Mouse (Mus musculus) CH12.LX (cell line): ENCODE data around the gene 1700020L24Rik. TPM values are rescaled to one million over a fixed set of nuclear protein-coding genes. Genes with fewer than 3 reads are reported as not detected.

Source experiments
- DNase-seq: peaks from one replicate; pipeline ENCODE4 v3.0.0-alpha.2; 2013; ENCODE audit errors: extremely low read depth
- H3K27ac ChIP-seq: 2 replicates; pipeline ENCODE4 v1.5.1; 2012; ENCODE audit warnings: low read depth, mild to moderate bottlenecking, control low read depth, moderate library complexity; ENCODE audit not compliant: insufficient read depth
- H3K27me3 ChIP-seq: replicated peaks from 2 replicates; pipeline ENCODE3; 2012; ENCODE audit warnings: inconsistent platforms
- H3K36me3 ChIP-seq, 2 experiments: replicated peaks in 1 of 2; 2 replicates each; pipeline versions ENCODE3 to v1.6.1; 2012; ENCODE audit warnings: inconsistent platforms in 1 of 2, low read length in 1 of 2, mild to moderate bottlenecking in 1 of 2, mixed read lengths in 1 of 2, moderate library complexity in 1 of 2; ENCODE audit not compliant: control insufficient read depth in 1 of 2, insufficient read depth in 1 of 2
- H3K4me1 ChIP-seq, 2 experiments: 2 replicates each; pipeline ENCODE4 v1.6.1; 2012; ENCODE audit warnings: inconsistent platforms in 1 of 2, moderate library complexity in 1 of 2; ENCODE audit not compliant: insufficient read depth in 2 of 2, control insufficient read depth in 1 of 2
- H3K4me2 ChIP-seq: 2 replicates; pipeline ENCODE4 v1.6.1; 2012; ENCODE audit warnings: low read depth, mild to moderate bottlenecking, control low read depth; ENCODE audit not compliant: poor library complexity, insufficient read depth, severe bottlenecking
- H3K4me3 ChIP-seq, 3 experiments: fragments of 150-350 bp in 1 of 3; sonication (generic) in 1 of 3; replicated peaks in 1 of 3; 2 replicates each; pipeline versions ENCODE3 to v1.5.1; 2011 to 2012; ENCODE audit warnings: low read depth in 2 of 3, low read length in 2 of 3, mild to moderate bottlenecking in 2 of 3, moderate library complexity in 2 of 3, control low read depth in 1 of 3, improper control_type of control experiment in 1 of 3, inconsistent platforms in 1 of 3, mixed read lengths in 1 of 3; ENCODE audit not compliant: poor library complexity in 1 of 3
- H3K79me2 ChIP-seq: replicated peaks from 2 replicates; pipeline ENCODE4 v1.6.1; 2012; ENCODE audit warnings: mild to moderate bottlenecking, moderate library complexity; ENCODE audit not compliant: control insufficient read depth, poor library complexity, insufficient read depth, severe bottlenecking; ENCODE audit errors: extremely low read depth
- H3K9ac ChIP-seq: 2 replicates; pipeline ENCODE4 v1.6.1; 2012; ENCODE audit warnings: low read depth, mild to moderate bottlenecking, control low read depth, moderate library complexity; ENCODE audit not compliant: insufficient read depth
- H3K9me3 ChIP-seq: replicated peaks from 2 replicates; pipeline ENCODE3; 2012; ENCODE audit warnings: low read length, inconsistent platforms, mixed read lengths
- BHLHE40 ChIP-seq: IDR thresholded peaks from 2 replicates; pipeline ENCODE4 v1.6.1; 2011; ENCODE audit warnings: mild to moderate bottlenecking, low read depth, low read length, improper control_type of control experiment
- CHD2 ChIP-seq: IDR thresholded peaks from 2 replicates; pipeline ENCODE4 v1.6.1; 2011; ENCODE audit warnings: low read length, improper control_type of control experiment
- CTCF ChIP-seq, 2 experiments: IDR thresholded peaks in 1 of 2; conservative IDR thresholded peaks in 1 of 2; 2 replicates each; pipeline ENCODE4 v1.5.1; 2011 to 2012; ENCODE audit warnings: low read depth in 2 of 2, low read length in 2 of 2, improper control_type of control experiment in 1 of 2, inconsistent platforms in 1 of 2, mild to moderate bottlenecking in 1 of 2, moderate library complexity in 1 of 2
- ELF1 ChIP-seq: IDR thresholded peaks from 2 replicates; pipeline ENCODE4 v1.6.1; 2014; ENCODE audit warnings: low read depth, mild to moderate bottlenecking, inconsistent platforms, low read length, improper control_type of control experiment
- EP300 ChIP-seq: IDR thresholded peaks from 2 replicates; pipeline ENCODE4 v1.6.1; 2011; ENCODE audit warnings: low read length, improper control_type of control experiment
- HCFC1 ChIP-seq: IDR thresholded peaks from 2 replicates; pipeline ENCODE4 v1.6.1; 2012; ENCODE audit warnings: low read depth, mild to moderate bottlenecking, inconsistent platforms, low read length, improper control_type of control experiment
- IRF4 ChIP-seq: IDR thresholded peaks from 2 replicates; pipeline ENCODE4 v1.6.1; 2014; ENCODE audit warnings: low read depth, mild to moderate bottlenecking, inconsistent platforms, low read length, improper control_type of control experiment
- JUN ChIP-seq: IDR thresholded peaks from 2 replicates; pipeline ENCODE4 v1.6.1; 2011; ENCODE audit warnings: low read depth, mild to moderate bottlenecking, low read length, improper control_type of control experiment, moderate library complexity; ENCODE audit not compliant: insufficient read depth
- JUND ChIP-seq: conservative IDR thresholded peaks from 2 replicates; pipeline ENCODE4 v1.6.1; 2011; ENCODE audit warnings: low read depth, low read length, improper control_type of control experiment
- KAT2A ChIP-seq: IDR thresholded peaks from 2 replicates; pipeline ENCODE4 v1.6.1; 2012; ENCODE audit warnings: low read length, improper control_type of control experiment, inconsistent platforms; ENCODE audit not compliant: insufficient replicate concordance
- MAZ ChIP-seq: IDR thresholded peaks from 2 replicates; pipeline ENCODE4 v1.6.1; 2012; ENCODE audit warnings: low read depth, mild to moderate bottlenecking, inconsistent platforms, low read length, improper control_type of control experiment, moderate library complexity
- MEF2A ChIP-seq: IDR thresholded peaks from 2 replicates; pipeline ENCODE4 v1.6.1; 2014; ENCODE audit warnings: low read depth, mild to moderate bottlenecking, inconsistent platforms, low read length, improper control_type of control experiment, borderline replicate concordance
- NELFE ChIP-seq: IDR thresholded peaks from 2 replicates; pipeline ENCODE4 v1.6.1; 2011; ENCODE audit warnings: low read depth, low read length, improper control_type of control experiment
- NRF1 ChIP-seq: IDR thresholded peaks from 2 replicates; pipeline ENCODE4 v1.6.1; 2014; ENCODE audit warnings: low read depth, mild to moderate bottlenecking, inconsistent platforms, low read length, improper control_type of control experiment, moderate library complexity
- POLR2A ChIP-seq: IDR thresholded peaks from 2 replicates; pipeline ENCODE4 v1.6.1; 2011; ENCODE audit warnings: low read depth, mild to moderate bottlenecking, improper control_type of control experiment, low read length
- SIN3A ChIP-seq: IDR thresholded peaks from 2 replicates; pipeline ENCODE4 v1.6.1; 2012; ENCODE audit warnings: low read length, improper control_type of control experiment, inconsistent platforms
- SMC3 ChIP-seq: IDR thresholded peaks from 2 replicates; pipeline ENCODE4 v1.6.1; 2011; ENCODE audit warnings: low read depth, low read length, improper control_type of control experiment
- USF1 ChIP-seq: IDR thresholded peaks from 2 replicates; pipeline ENCODE4 v1.6.1; 2014; ENCODE audit warnings: low read depth, mild to moderate bottlenecking, inconsistent platforms, low read length, improper control_type of control experiment
- USF2 ChIP-seq: conservative IDR thresholded peaks from 2 replicates; pipeline ENCODE4 v1.6.1; 2011; ENCODE audit warnings: low read depth, low read length, improper control_type of control experiment
- ZMIZ1 ChIP-seq: IDR thresholded peaks from 2 replicates; pipeline ENCODE4 v1.6.1; 2012; ENCODE audit warnings: low read depth, mild to moderate bottlenecking, inconsistent platforms, low read length, improper control_type of control experiment
- ZNF384 ChIP-seq: IDR thresholded peaks from 2 replicates; pipeline ENCODE4 v1.6.1; 2012; ENCODE audit warnings: low read depth, low read length, improper control_type of control experiment, inconsistent platforms
- dilution Hi-C: fragments of 300-500 bp; cut with MboI; formaldehyde crosslinking; loops from 2 replicates; pipeline ENCODE4 v1.14.3; 2020; ENCODE audit warnings: low sequenced_read_pairs; ENCODE audit not compliant: extremely low pct_unique_long_range_greater_than_20kb, extremely low pct_ligation_motif_present
- in situ Hi-C: fragments of 300-500 bp; cut with MboI; formaldehyde crosslinking; loops from 3 replicates; pipeline ENCODE4 v1.14.3; 2019; ENCODE audit warnings: low sequenced_read_pairs, low pct_ligation_motif_present, low pct_unique_long_range_greater_than_20kb, mixed read lengths
- polyA plus RNA-seq: library from polyadenylated mRNA; unstranded; fragments of >175 nt; gene quantifications from 2 replicates; pipeline ENCODE4 v1.2.1, GENCODE M21; 2012; ENCODE audit warnings: low read depth; ENCODE audit not compliant: insufficient read length
- total RNA-seq, 2 experiments: library from RNA; depleted of rRNA; stranded (reverse); fragments of 300-350 nt in 1 of 2; fragments of >200 nt in 1 of 2; gene quantifications; 2 replicates each; pipeline ENCODE4 v1.2.3; 2012 to 2014

1700020L24Rik gene
- total and polyA plus RNA-seq, 3 experiments = 0.21 to 0.40 TPM; not detected in 1

GRCm38 (mm10) chr11:83432533-83432932 is 4.9 kb upstream of the 1700020L24Rik start:
- H3K4me1 ChIP-seq = peaks cover 0 to under 1% of the 10 kb centered on the region in 2 experiments; a peak in 2 of 4 replicates
- H3K36me3 ChIP-seq = no peaks in the 10 kb centered on the region
- H3K79me2 ChIP-seq = no peaks in the 10 kb centered on the region
- peaks cover 8% of the 10 kb centered on the region for H3K9me3 ChIP-seq
- no peak overlapping the region for H3K9ac ChIP-seq
- dilution Hi-C loops = no loop called here
- H3K4me3 ChIP-seq = no peak overlapping the region
- no peak for DNase-seq
- peaks cover 87% of the 10 kb centered on the region for H3K27me3 ChIP-seq
- in situ Hi-C loops = no loop called here
- H3K4me2 ChIP-seq = no peak overlapping the region
- TF ChIP-seq BHLHE40 (no peak), USF2 (no peak), SMC3 (no peak), MEF2A (no peak), CHD2 (no peak), HCFC1 (no peak)
- no peak overlapping the region for H3K27ac ChIP-seq

- H3K4me1 ChIP-seq = peaks cover 3 to 6% of the 10 kb centered on the region in 2 experiments; a peak in 3 of 4 replicates
- peak overlapping the region; percentile 41; the same call in 1 of the 2 replicates for H3K9ac ChIP-seq
- H3K27me3 ChIP-seq = peaks cover 70% of the 10 kb centered on the region
- H3K4me2 ChIP-seq = peak overlapping the region; percentile 44
- no peak for DNase-seq
- H3K79me2 ChIP-seq = no peaks in the 10 kb centered on the region
- H3K36me3 ChIP-seq = no peaks in the 10 kb centered on the region
- H3K4me3 ChIP-seq = peak overlapping the region in 1 of 3 experiments; percentile 16
- H3K27ac ChIP-seq = no peak overlapping the region
- in situ Hi-C loops (loop anchor here (10.0 kb wide), 2 partner anchors 195 to 295 kb away; no protein-coding TSS in a partner anchor), dilution Hi-C loops (no loop called here)
- TF ChIP-seq ELF1 (peak; percentile 70), JUN (no peak)
- H3K9me3 ChIP-seq = peaks cover 10% of the 10 kb centered on the region
These were observed 2.1 kb downstream of the 1700020L24Rik start for GRCm38 (mm10) chr11:83439426-83440060.

DNA sequence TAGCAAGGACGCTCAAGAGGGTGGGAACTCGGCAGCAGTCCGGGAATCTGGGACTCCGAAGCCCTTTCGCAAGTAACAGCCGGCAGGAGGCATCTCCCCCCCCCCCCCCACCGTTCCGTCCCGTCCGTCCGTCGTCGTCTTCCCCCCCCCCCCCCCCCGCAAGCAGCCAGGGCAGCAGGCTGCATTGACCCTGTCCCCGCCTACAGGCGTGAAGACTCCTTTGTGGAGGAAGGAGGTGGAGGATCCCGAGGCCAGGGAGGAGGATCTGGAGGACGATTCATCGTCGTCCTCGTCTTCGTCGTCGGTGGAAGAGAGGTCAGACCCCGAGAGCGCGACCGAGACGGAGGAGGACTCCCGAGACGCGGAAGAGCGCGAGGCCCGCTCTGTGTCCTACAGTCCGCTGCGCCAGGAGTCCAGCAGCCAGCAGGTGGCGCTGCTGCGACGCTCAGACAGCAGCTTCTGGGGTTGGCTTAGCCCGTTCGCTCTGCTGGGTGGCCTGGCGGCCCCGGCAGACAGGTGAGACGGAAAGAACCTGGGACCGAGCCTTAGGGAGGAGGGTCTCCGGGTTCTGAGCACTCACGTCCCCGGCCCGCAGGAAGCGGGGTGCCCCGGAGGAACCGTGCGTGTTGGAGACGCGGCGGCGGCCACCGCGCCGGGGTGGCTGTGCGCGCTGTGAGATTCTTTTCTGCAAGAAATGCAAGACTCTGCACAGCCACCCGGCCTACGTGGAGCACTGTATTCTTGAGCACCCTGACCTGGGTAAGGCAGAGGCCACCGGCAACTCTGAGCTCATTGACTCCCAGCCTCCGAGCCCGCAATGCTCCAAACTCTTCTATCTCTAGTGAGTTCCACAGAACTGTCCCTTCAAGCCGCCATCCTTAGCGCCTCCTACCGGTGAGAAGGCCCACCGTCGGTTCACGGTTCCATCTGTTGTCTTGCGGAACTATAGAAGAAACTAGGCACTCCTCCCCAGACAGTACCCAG is 2.9 kb downstream of the 1700020L24Rik start:
- Histone ChIP-seq H3K79me2 (no peaks in the 10 kb centered on the region), H3K36me3 (no peaks in the 10 kb centered on the region), H3K9me3 (peaks cover 17% of the 10 kb centered on the region), H3K4me2 (peak overlapping the region; percentile 70), H3K27ac (no peak overlapping the region), H3K27me3 (peaks cover 66% of the 10 kb centered on the region), H3K4me1 (peaks cover 3 to 6% of the 10 kb centered on the region in 2 experiments; a peak in 3 of 4 replicates), H3K4me3 (peak overlapping the region; percentile 58 to 70 (median 62)), H3K9ac (peak overlapping the region; percentile 41; the same call in 1 of the 2 replicates)
- peak; percentile 96 for DNase-seq
- in situ Hi-C loops = loop anchor here (10.0 kb wide), 2 partner anchors 194 to 294 kb away; no protein-coding TSS in a partner anchor
- dilution Hi-C loops = no loop called here
- TF ChIP-seq POLR2A (peak; percentile 59), SIN3A (peak; percentile 84), USF2 (no peak), ZNF384 (0 out of 2 replicates have a peak, but pooled peaks have one; percentile 29), CTCF (conservative IDR thresholded peaks at IDR 0.05 in 1 of 2, IDR thresholded peaks at IDR 0.05 in 1 of 2; ENCODE audit: low read depth in 2 of 2, low read length in 2 of 2) (peak; percentile 85 to 99), CHD2 (0 out of 2 replicates have a peak, but pooled peaks have one; percentile 42), MAZ (peak; percentile 57; the same call in 1 of the 2 replicates), KAT2A (0 out of 2 replicates have a peak, but pooled peaks have one; percentile 9), HCFC1 (peak; percentile 10; the same call in 1 of the 2 replicates), BHLHE40 (0 out of 2 replicates have a peak, but pooled peaks have one; percentile 10), USF1 (no peak), JUND (no peak), ZMIZ1 (peak; percentile 42; the same call in 1 of the 2 replicates), NELFE (peak; percentile 78), IRF4 (peak; percentile 78), NRF1 (0 out of 2 replicates have a peak, but pooled peaks have one; percentile 8), EP300 (0 out of 2 replicates have a peak, but pooled peaks have one; percentile 16)
